Mouse (Mus musculus) right cerebral cortex, postnatal 14 days (tissue): ENCODE measurements around the gene 2410131K14Rik.
A peak's percentile ranks its signal among the peaks of the same experiment; 100 is the strongest.

Experiments used
- DNase-seq: peaks from one replicate; pipeline ENCODE4 v3.0.0; 2022

Gene 2410131K14Rik

DNA sequence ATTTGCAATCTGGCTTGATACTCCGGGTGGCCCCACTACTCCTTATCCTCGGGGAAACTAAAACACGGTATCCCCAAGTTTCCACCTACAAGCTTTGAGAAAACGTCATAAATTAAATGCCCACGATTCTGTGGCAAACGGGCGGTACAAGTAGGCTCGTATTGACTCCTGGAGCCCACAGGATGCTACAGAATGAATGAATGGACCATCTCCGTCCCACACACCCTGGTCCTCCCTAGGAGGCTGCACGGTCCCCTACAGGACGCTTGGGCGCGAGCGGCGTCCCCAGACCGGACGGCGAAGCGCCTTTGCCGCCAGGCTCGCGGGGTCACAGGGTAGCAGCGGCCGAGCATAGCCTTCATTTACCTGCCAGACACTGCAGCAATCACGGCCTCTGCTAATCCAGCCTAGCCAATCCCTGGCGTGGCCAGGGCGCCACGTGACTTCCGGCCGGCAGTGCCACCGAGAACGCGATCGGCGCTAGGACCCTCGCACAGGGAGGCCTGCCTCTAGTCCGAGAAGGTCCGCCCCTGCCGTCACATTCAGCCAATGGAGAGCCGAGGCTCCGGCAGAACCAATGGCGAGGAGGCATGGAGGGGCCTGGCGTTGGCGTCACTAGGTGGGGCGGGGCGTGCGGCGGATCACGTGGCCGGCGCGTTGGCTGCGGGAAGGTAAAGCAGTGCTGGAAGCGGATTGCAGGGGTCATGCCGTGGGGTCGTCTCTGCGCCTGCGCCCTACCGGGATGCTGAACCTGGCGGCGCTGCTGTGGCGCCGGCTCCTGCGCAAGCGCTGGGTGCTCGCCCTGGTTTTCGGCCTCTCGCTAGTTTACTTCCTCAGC, at the start of gene 2410131K14Rik, which contains the start of gene Rnft2:
Gene 2410131K14Rik, plus strand, starts transcription at position 622 of the 838 bp plus-strand sequence.
Gene Rnft2, minus strand, starts transcription at position 511 of the 838 bp plus-strand sequence.
- DNase-seq = peak; percentile 100

DNA sequence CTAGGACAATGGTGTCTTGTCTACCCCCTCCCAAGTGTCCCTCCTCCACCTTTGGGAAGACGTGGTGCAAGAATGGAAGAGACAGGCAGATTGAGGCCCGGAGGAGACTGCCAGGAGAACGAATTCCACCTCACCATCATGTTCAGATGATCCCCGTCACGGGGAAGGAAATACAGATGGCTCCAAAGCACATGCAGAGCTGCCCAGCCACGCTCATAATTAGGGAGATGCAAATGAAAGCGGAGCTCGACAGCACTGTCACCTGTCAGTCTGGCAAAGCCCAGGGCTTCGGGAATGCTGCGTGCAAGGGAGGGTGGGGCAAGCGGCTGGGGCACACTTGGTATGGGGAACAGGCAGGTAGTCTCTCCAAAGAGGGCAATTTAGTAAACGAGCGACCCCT, 47.6 kb upstream of the 2410131K14Rik start:
- no peak for DNase-seq

- no peak for DNase-seq
Measured at GRCm38 (mm10) chr5:118199670-118200069, 45.4 kb upstream of the 2410131K14Rik start.

- DNase-seq = no peak
Measured at GRCm38 (mm10) chr5:118204675-118205440, 40.2 kb upstream of the 2410131K14Rik start.

DNA sequence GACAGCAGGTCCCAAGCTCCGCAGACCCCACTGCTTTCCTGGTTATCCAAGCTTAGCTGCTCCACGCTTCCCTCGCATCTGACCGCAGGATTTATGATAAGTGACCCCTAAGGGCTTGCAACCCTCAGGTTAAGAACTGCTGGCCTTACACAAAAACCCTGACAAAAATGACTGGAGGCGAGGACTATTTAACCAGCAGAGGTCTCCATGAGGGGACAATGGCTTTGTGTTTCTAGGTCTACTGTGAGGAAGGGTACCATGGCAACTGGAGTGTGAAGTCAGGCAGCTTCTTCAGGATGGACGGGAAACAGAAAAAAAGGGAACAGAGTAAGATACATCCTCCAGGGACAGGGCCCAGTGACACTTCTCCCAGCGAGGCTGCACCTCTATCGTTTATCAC, 39.2 kb upstream of the 2410131K14Rik start:
- DNase-seq = no peak

- no peak for DNase-seq
Measured at GRCm38 (mm10) chr5:118214012-118214411, 31.0 kb upstream of the 2410131K14Rik start.

DNA sequence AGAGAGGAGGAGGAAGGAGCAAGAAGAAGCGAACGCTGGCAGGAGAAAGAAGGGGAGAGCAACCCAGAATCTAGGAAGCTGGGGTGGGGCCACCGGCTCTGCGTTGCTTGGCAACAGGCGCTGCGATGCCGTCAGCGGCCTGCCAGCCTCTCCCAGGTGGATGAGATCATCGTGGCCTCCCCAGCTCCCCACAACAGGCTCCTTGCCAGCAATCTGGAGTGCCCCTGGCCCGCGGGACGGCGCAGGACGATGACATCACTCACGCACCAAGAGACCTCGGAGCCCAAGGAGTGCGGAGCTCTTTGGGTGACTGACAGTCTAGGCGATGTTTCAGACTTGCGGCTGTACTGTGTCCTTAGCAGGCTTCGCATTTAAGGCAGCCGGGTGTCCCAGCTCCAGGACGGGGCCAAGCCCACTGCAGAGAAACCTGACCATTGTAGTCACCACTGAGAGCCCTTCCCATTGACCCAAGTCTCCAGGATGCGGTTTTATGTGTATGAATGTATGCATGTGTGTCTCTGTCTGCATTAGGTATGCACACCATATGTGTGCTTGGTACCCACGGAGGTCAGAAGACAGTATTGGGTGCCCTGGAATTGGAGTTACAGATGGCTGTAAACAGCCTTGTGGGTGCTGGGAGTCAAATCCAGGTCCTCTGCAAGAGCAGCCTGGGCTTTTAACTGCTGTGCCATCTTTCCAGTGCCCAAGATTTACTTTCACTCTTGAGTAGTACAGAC, 30.4 kb upstream of the 2410131K14Rik start:
- peak; percentile 88 for DNase-seq

DNA sequence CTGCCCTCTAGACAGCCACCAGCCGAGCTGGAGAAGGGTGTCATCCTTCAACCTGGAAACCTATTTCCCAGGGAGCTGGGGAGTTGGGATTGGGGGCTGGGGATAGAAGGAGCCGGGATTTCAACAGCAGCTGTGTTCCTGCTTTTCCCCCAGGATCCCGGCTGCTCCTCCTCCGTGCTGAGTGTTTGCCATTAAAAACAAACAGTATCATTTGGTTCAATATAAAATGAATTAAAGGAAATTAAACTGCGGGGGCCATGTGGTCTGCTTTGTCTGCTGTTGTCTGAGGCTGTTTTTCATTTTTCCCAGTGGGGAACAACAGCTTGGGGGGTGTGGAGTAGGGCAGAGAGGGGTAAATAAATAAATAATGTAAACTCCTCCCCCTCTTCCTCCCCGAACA, 27.6 kb upstream of the 2410131K14Rik start:
- DNase-seq = no peak

- no peak for DNase-seq
Measured at GRCm38 (mm10) chr5:118223142-118223757, 21.8 kb upstream of the 2410131K14Rik start.

GRCm38 (mm10) chr5:118230071-118230611, 14.9 kb upstream of the 2410131K14Rik start:
- DNase-seq = no peak

- DNase-seq = no peak
Measured at GRCm38 (mm10) chr5:118236891-118237290, 8.1 kb upstream of the 2410131K14Rik start.

- DNase-seq = no peak
Measured at GRCm38 (mm10) chr5:118239671-118240070, 5.4 kb upstream of the 2410131K14Rik start.

DNA sequence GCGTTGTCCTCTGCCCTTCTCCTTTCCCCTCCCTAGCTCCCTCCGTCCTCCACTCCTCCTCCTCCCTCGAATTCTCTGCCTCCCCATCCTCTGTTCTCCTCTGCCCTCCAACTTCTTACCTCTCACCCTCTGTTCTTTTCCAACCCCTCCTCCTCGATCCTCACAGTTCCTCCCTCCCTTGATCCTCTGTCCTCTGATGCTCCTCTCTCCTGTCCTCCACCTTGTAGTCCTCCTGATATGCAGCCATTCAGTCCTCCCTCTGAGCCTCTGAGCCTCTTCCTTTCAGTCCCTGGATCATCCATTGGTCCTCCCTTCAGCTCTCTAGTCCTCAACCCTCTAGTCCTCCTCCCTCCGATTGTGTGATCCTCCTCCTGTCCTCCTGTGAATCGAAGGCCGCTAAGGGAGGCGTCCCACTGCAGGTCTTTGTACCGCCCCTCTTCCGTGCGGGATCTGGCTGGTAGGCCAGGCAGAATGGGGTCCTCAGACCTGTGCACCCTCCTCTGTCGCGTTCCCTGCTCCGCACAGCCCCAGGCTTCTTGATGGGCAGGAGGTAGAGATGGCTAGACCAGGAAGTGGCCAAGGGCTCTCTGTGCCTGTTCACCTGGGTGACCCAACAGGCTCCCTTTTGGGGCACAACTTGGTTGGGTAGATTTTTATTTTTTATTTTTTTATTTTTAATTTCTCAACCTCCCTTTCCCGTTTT, 730 bp downstream of the 2410131K14Rik start:
- no peak for DNase-seq

DNA sequence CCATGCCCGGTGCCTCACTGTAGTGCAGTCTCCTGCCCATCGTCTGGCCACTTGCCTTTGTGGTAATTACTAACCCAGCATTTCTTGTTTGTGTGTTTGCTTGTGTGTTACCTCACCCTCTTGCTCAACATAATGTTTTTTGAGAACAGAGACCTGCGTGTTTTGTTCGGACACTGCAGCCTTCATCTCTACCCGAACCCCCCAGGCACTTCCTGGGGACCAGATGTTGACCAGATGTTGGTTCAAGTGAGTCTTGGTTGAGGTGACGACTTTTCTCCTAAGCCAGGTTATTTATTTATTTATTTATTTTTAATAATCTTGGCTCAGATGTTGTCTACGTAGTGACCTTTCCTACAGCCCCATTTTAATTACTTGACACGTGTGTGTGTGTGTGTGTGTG, 2.4 kb downstream of the 2410131K14Rik start:
- DNase-seq = no peak

- DNase-seq = no peak
Measured at GRCm38 (mm10) chr5:118250987-118251386, 6.0 kb downstream of the 2410131K14Rik start.

GRCm38 (mm10) chr5:118253551-118253950, 8.5 kb downstream of the 2410131K14Rik start:
- no peak for DNase-seq

- no peak for DNase-seq
Measured at GRCm38 (mm10) chr5:118256981-118257380, 12.0 kb downstream of the 2410131K14Rik start.

GRCm38 (mm10) chr5:118259152-118259551, 14.1 kb downstream of the 2410131K14Rik start:
- DNase-seq = no peak

DNA sequence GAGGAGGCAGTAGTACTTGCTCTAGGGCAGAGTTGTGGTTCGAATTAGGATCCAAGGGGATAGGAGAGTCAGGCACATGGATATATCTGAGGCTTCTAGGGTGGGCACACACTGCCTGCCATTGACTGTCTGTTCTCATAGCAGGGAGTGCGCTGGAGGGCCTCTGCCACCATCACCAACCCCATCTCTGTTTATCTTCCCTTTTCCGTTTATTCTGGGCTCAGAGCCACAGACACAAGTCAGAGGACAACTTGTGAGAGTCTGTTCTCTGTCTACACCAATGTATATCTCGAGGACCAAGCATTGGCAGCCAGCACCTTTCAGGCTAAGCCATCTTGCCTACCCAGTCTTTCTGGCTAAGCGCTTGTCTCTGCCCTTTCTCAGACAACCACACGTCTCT, 14.6 kb downstream of the 2410131K14Rik start:
- DNase-seq = no peak

DNA sequence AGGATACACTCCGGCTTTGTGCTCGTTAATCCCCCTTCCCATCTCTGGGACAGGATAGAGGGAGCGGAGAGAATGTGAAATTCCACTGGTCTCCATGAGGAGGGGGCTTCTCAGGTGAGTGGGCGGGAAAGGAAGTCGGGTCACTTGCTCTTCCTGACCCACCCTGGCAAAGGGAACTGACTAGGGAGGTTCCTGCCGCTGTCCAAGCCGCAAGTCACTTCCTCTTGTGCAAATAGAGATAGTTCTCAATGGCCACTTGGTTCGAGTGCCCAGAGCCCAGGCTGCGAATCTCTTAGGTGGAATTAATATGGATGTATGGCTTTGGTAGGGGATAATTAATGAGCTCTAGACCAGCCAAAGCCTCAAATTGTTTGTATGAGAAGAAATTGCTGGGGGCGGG, 15.0 kb downstream of the 2410131K14Rik start:
- DNase-seq = no peak

DNA sequence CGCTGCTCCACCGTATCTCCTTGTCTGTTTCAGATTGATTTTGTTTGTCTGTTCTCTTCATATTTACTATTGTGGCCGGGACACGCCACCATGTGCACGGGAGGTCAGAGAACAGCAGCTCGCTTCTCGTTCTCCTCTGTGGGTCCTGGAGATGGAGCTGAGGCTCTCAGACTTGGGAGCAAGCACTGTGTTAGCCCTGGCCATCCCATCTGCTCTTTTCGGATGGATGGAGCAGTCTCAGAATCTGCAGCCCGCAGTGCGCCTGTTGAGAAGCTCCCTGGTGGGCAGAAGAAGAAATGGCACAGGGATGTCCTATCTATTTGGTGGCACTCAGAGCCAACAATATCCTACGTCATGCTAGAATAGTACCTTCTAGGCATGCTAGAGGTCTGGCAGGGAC, 15.6 kb downstream of the 2410131K14Rik start:
- no peak for DNase-seq

DNA sequence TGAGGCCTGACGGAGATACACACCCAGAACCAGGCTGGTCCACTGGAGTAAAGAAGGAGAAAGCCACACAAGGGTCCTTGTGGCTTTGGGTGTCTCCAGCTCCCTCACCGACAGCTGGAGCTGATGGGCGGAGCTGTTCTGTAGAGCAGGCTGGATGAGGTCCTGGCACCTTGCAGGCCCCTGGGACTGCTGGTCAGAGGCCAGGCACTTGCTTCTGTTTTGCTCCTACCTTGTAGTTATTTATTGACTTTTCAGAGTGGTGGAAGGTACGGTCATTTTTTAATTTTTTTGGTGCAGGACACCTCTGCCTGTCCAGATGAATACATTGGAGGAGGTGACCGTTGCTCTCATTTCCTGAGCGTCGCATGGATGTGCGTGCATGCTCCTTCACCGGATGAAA, 16.2 kb downstream of the 2410131K14Rik start:
- no peak for DNase-seq
